Mouse (Mus musculus) spleen, adult 2 months (tissue): ENCODE measurements around the gene Bag1.

Experiments
- CTCF ChIP-seq: fragments of 200-500 bp; IDR thresholded peaks from 2 replicates; pipeline ENCODE4 v1.5.1; 2011; ENCODE audit warnings: mild to moderate bottlenecking, inconsistent platforms; ENCODE audit not compliant: insufficient read depth, insufficient read length, insufficient replicate concordance; ENCODE audit errors: extremely low read depth
- POLR2A ChIP-seq: fragments of 200-500 bp; IDR thresholded peaks from 2 replicates; pipeline ENCODE4 v1.6.1; 2011; ENCODE audit warnings: low read depth, low read length, inconsistent platforms

DNA sequence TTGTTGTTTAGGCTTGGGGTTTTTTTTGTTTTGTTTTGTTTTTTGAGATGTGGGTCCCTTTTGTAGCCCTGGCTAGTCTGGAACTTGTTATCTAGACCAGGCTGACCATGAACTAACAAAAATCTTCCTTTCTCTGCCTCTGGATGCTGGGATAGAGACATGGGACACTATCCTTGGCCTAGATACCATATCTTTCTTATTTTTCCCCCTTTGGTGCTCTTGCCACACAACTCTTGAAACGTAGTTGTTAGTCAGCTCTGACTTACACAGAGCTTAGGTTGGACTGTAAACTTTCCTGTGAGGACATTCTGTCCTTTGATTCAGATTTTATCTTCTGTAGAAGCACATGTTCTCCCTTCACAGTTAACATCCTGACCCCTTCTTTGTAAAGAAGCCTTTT, 31.3 kb upstream of the Bag1 start:
- no peak for TF ChIP-seq CTCF
- no peak for TF ChIP-seq POLR2A
